In genomic region chr9:58129508-58129907, GRCm38 (mm10) we compare ENCODE assay signal across 13 mouse cellular contexts. TPM values are rescaled to one million over a fixed set of nuclear protein-coding genes. Genes with fewer than 3 reads are reported as not detected.
A peak's percentile ranks its signal among the peaks of the same experiment; 100 is the strongest.
DNase-seq lines count a peak whose midpoint lies in the region; ATAC-seq lines count a peak whose summit lies in the region.
"Had no signal": no experiment of that assay in that cellular context is flagged by ENCODE, and none has a peak within 500 bp of the region (broad histone marks: within the 10 kb centered on the region; RNA-seq: fewer than 3 reads in every experiment).

No protein-coding gene starts in this region.

- no peak overlapping the region for H3K9ac ChIP-seq in hindbrain, embryonic 14.5 days
- 0 out of 2 replicates have a peak overlapping the region, but pooled peaks have one; percentile 17 for H3K9ac ChIP-seq in midbrain, embryonic 12.5 days (replicated peaks)
- H3K9ac ChIP-seq in midbrain, embryonic 16.5 days (ENCODE audit: low read depth, low read length): no peak overlapping the region
- H3K9ac ChIP-seq in embryonic facial prominence, embryonic 13.5 days: peak overlapping the region; percentile 51
- no peak overlapping the region for H3K9ac ChIP-seq in limb, embryonic 15.5 days

- ATAC-seq in hindbrain, embryonic 14.5 days (ENCODE audit: low FRiP score): no peak
- ATAC-seq in midbrain, embryonic 12.5 days (ENCODE audit: low FRiP score, low read depth): no peak
- ATAC-seq in midbrain, embryonic 16.5 days: no peak
- no peak for ATAC-seq in embryonic facial prominence, embryonic 13.5 days (ENCODE audit: insufficient number of reproducible peaks, insufficient read depth, low FRiP score, low TSS enrichment, low read depth)
- no peak for ATAC-seq in limb, embryonic 15.5 days (ENCODE audit: insufficient number of reproducible peaks, low FRiP score, low TSS enrichment, low read depth)
- ATAC-seq: inflammation-experienced regulatory T-cells, adult 6 months had no signal

- no peaks in the 10 kb centered on the region for H3K36me3 ChIP-seq in hindbrain, embryonic 10.5 days
- H3K36me3 ChIP-seq in hindbrain, embryonic 14.5 days (replicated peaks; ENCODE audit: control insufficient read depth, insufficient read depth): no peaks in the 10 kb centered on the region
- H3K36me3 ChIP-seq in midbrain, embryonic 12.5 days: no peaks in the 10 kb centered on the region
- no peaks in the 10 kb centered on the region for H3K36me3 ChIP-seq in midbrain, embryonic 16.5 days (ENCODE audit: control insufficient read depth, insufficient read depth, low read length)
- H3K36me3 ChIP-seq in embryonic facial prominence, embryonic 13.5 days: no peaks in the 10 kb centered on the region
- no peaks in the 10 kb centered on the region for H3K36me3 ChIP-seq in limb, embryonic 15.5 days

- no peak overlapping the region for H3K4me2 ChIP-seq in hindbrain, embryonic 14.5 days (replicated peaks)
- H3K4me2 ChIP-seq in midbrain, embryonic 12.5 days (replicated peaks): peak overlapping the region; percentile 25
- H3K4me2 ChIP-seq in midbrain, embryonic 16.5 days (ENCODE audit: low read length): no peak overlapping the region
- H3K4me2 ChIP-seq in embryonic facial prominence, embryonic 13.5 days: peak overlapping the region; percentile 51
- peak overlapping the region; percentile 12 for H3K4me2 ChIP-seq in limb, embryonic 15.5 days

- 14% methylated on average over 8 of the region's 8 CpGs for WGBS in hindbrain, embryonic 10.5 days
- 21% methylated on average over 8 of the region's 8 CpGs for WGBS in hindbrain, embryonic 14.5 days
- 15% methylated on average over 8 of the region's 8 CpGs for WGBS in midbrain, embryonic 12.5 days
- WGBS in midbrain, embryonic 16.5 days: 27% methylated on average over 8 of the region's 8 CpGs
- WGBS in embryonic facial prominence, embryonic 13.5 days: 11% methylated on average over 8 of the region's 8 CpGs
- WGBS in limb, embryonic 15.5 days: 15% methylated on average over 8 of the region's 8 CpGs

- H3K27me3 ChIP-seq in hindbrain, embryonic 10.5 days (ENCODE audit: insufficient read depth, poor library complexity, severe bottlenecking): peaks cover 82% of the 10 kb centered on the region
- peaks cover 19% of the 10 kb centered on the region for H3K27me3 ChIP-seq in hindbrain, embryonic 14.5 days (ENCODE audit: control insufficient read depth, insufficient read depth, low read length)
- peaks cover 62% of the 10 kb centered on the region for H3K27me3 ChIP-seq in midbrain, embryonic 12.5 days
- H3K27me3 ChIP-seq in midbrain, embryonic 16.5 days (ENCODE audit: control insufficient read depth, insufficient read depth, low read depth, low read length): peaks cover 2% of the 10 kb centered on the region; the same call in 1 of the 2 replicates
- H3K27me3 ChIP-seq in embryonic facial prominence, embryonic 13.5 days: no peaks in the 10 kb centered on the region
- H3K27me3 ChIP-seq in limb, embryonic 15.5 days: 0 out of 2 replicates have a peak, but pooled peaks cover 2% of the 10 kb centered on the region

- peak overlapping the region; percentile 31 for H3K4me3 ChIP-seq in hindbrain, embryonic 10.5 days
- H3K4me3 ChIP-seq in hindbrain, embryonic 14.5 days (replicated peaks; ENCODE audit: low read length): no peak overlapping the region
- no peak overlapping the region for H3K4me3 ChIP-seq in midbrain, embryonic 12.5 days
- H3K4me3 ChIP-seq in midbrain, embryonic 16.5 days (ENCODE audit: low read depth, low read length): no peak overlapping the region
- H3K4me3 ChIP-seq in embryonic facial prominence, embryonic 13.5 days: peak overlapping the region; percentile 12; the same call in 1 of the 2 replicates
- peak overlapping the region; percentile 8; the same call in 1 of the 2 replicates for H3K4me3 ChIP-seq in limb, embryonic 15.5 days

- H3K27ac ChIP-seq in hindbrain, embryonic 10.5 days: peak overlapping the region; percentile 82
- H3K27ac ChIP-seq in hindbrain, embryonic 14.5 days: no peak overlapping the region
- 0 out of 2 replicates have a peak overlapping the region, but pooled peaks have one; percentile 20 for H3K27ac ChIP-seq in midbrain, embryonic 12.5 days (replicated peaks)
- H3K27ac ChIP-seq in midbrain, embryonic 16.5 days (ENCODE audit: low read length): no peak overlapping the region
- H3K27ac ChIP-seq in embryonic facial prominence, embryonic 13.5 days: peak overlapping the region; percentile 80
- peak overlapping the region; percentile 67 for H3K27ac ChIP-seq in limb, embryonic 15.5 days

- no peak for DNase-seq in hindbrain, embryonic 10.5 days (ENCODE audit: low spot score)
- DNase-seq in hindbrain, embryonic 14.5 days (ENCODE audit: low spot score): no peak
- DNase-seq in urinary bladder, postnatal 10 days (ENCODE audit: low spot score): no peak
- DNase-seq: cerebellum, adult 11 months; layer of hippocampus, adult 9-11 months; liver; lung, postnatal 10 days had no signal

- no peaks in the 10 kb centered on the region for H3K9me3 ChIP-seq in hindbrain, embryonic 10.5 days
- H3K9me3 ChIP-seq in hindbrain, embryonic 14.5 days (ENCODE audit: control insufficient read depth, low read length): no peaks in the 10 kb centered on the region
- no peaks in the 10 kb centered on the region for H3K9me3 ChIP-seq in midbrain, embryonic 12.5 days
- no peaks in the 10 kb centered on the region for H3K9me3 ChIP-seq in midbrain, embryonic 16.5 days (replicated peaks; ENCODE audit: control insufficient read depth, low read length, poor library complexity, severe bottlenecking)
- H3K9me3 ChIP-seq in embryonic facial prominence, embryonic 13.5 days: no peaks in the 10 kb centered on the region
- no peaks in the 10 kb centered on the region for H3K9me3 ChIP-seq in limb, embryonic 15.5 days

- peaks cover 87% of the 10 kb centered on the region for H3K4me1 ChIP-seq in hindbrain, embryonic 10.5 days (replicated peaks)
- peaks cover 13% of the 10 kb centered on the region for H3K4me1 ChIP-seq in hindbrain, embryonic 14.5 days (replicated peaks; ENCODE audit: control insufficient read depth, insufficient read depth, low read length)
- H3K4me1 ChIP-seq in midbrain, embryonic 12.5 days: peaks cover 37% of the 10 kb centered on the region
- H3K4me1 ChIP-seq in midbrain, embryonic 16.5 days (ENCODE audit: control insufficient read depth, insufficient read depth, low read length): peaks cover 15% of the 10 kb centered on the region
- peaks cover 64% of the 10 kb centered on the region for H3K4me1 ChIP-seq in embryonic facial prominence, embryonic 13.5 days
- peaks cover 62% of the 10 kb centered on the region for H3K4me1 ChIP-seq in limb, embryonic 15.5 days

RNA-seq across cellular contexts. Expression of gene Ccdc33, which starts 10.9 kb away (rescaled TPM):
- 0.90 and 0.99 TPM in 2 replicates for polyA plus RNA-seq in hindbrain, embryonic 10.5 days (2016; fragmentation: Nextera tagmentation; extraction: Ambion mirVana)
- 0.13 and 0.43 TPM in 2 replicates for polyA plus RNA-seq in hindbrain, embryonic 14.5 days (2014; fragmentation: Nextera tagmentation; extraction: Ambion mirVana)
- 0.64 and 1.0 TPM in 2 replicates for polyA plus RNA-seq in midbrain, embryonic 12.5 days (2016; fragmentation: Nextera tagmentation; extraction: Ambion mirVana)
- 0.31 and 0.90 TPM in 2 replicates for polyA plus RNA-seq in midbrain, embryonic 16.5 days (2015; fragmentation: Nextera tagmentation; extraction: Ambion mirVana)
- 0.83 TPM in 1 of 2 replicates, not detected in the other for polyA plus RNA-seq in embryonic facial prominence, embryonic 13.5 days (2015; fragmentation: Nextera tagmentation; extraction: Ambion mirVana)
- polyA plus RNA-seq in limb, embryonic 15.5 days (2015; fragmentation: Nextera tagmentation; extraction: Ambion mirVana): not detected in 2 replicates
- polyA plus RNA-seq: inflammation-experienced regulatory T-cells, adult 6 months; small intestine, adult 2 months had no signal

Comparison
In these comparisons a context has a peak if more than half of its experiments do, and no peak if none do; other contexts are left out.
1. H3K27ac ChIP-seq: peak in hindbrain, embryonic 10.5 days (single experiment), midbrain, embryonic 12.5 days (single experiment), embryonic facial prominence, embryonic 13.5 days (single experiment) and limb, embryonic 15.5 days (single experiment); none in hindbrain, embryonic 14.5 days (single experiment) and midbrain, embryonic 16.5 days (single experiment).
2. H3K4me3 ChIP-seq: peak in hindbrain, embryonic 10.5 days (single experiment), embryonic facial prominence, embryonic 13.5 days (single experiment) and limb, embryonic 15.5 days (single experiment); none in hindbrain, embryonic 14.5 days (single experiment), midbrain, embryonic 12.5 days (single experiment) and midbrain, embryonic 16.5 days (single experiment).
3. H3K4me2 ChIP-seq: peak in midbrain, embryonic 12.5 days (single experiment), embryonic facial prominence, embryonic 13.5 days (single experiment) and limb, embryonic 15.5 days (single experiment); none in hindbrain, embryonic 14.5 days (single experiment) and midbrain, embryonic 16.5 days (single experiment).
4. H3K9ac ChIP-seq: peak in midbrain, embryonic 12.5 days (single experiment) and embryonic facial prominence, embryonic 13.5 days (single experiment); none in hindbrain, embryonic 14.5 days (single experiment), midbrain, embryonic 16.5 days (single experiment) and limb, embryonic 15.5 days (single experiment).